Mouse (Mus musculus) MEL (cell line): ENCODE results near the gene Frmd5.

ENCODE experiments used
- CTCF ChIP-seq, 3 experiments: IDR thresholded peaks in 2 of 3; conservative IDR thresholded peaks in 1 of 3; 2 replicates each; pipeline ENCODE4 v1.5.1; 2011 to 2012; ENCODE audit warnings: low read length in 3 of 3, low read depth in 2 of 3, mild to moderate bottlenecking in 2 of 3, improper control_type of control experiment in 1 of 3, inconsistent platforms in 1 of 3, mixed read lengths in 1 of 3, moderate library complexity in 1 of 3; ENCODE audit not compliant: control insufficient read depth in 1 of 3, insufficient read depth in 1 of 3, poor library complexity in 1 of 3, severe bottlenecking in 1 of 3
- EP300 ChIP-seq, 2 experiments: IDR thresholded peaks; 2 replicates each; pipeline ENCODE4 v1.6.1; 2011; ENCODE audit warnings: improper control_type of control experiment in 2 of 2, low read length in 2 of 2, low read depth in 1 of 2, mild to moderate bottlenecking in 1 of 2
- MAFK ChIP-seq: IDR thresholded peaks from 2 replicates; pipeline ENCODE4 v1.6.1; 2011; ENCODE audit warnings: low read depth, mild to moderate bottlenecking, low read length, improper control_type of control experiment, borderline replicate concordance
- NRF1 ChIP-seq: IDR thresholded peaks from 2 replicates; pipeline ENCODE4 v1.6.1; 2014; ENCODE audit warnings: low read depth, mild to moderate bottlenecking, inconsistent platforms, low read length, improper control_type of control experiment, moderate library complexity; ENCODE audit not compliant: poor library complexity, insufficient read depth, severe bottlenecking
- POLR2A ChIP-seq, 2 experiments: IDR thresholded peaks; 2 replicates each; pipeline ENCODE4 v1.6.1; 2011 to 2012; ENCODE audit warnings: low read length in 2 of 2, mild to moderate bottlenecking in 2 of 2, control low read depth in 1 of 2, improper control_type of control experiment in 1 of 2, low read depth in 1 of 2, moderate library complexity in 1 of 2; ENCODE audit not compliant: control insufficient read depth in 1 of 2, insufficient read depth in 1 of 2, poor library complexity in 1 of 2

- TF ChIP-seq EP300 (IDR thresholded peaks at IDR 0.05; ENCODE audit: low read depth in 1 of 2, low read length in 2 of 2): no peak
- no peak for TF ChIP-seq NRF1
- no peak for TF ChIP-seq CTCF (IDR thresholded peaks at IDR 0.05 in 2 of 3, conservative IDR thresholded peaks at IDR 0.05 in 1 of 3; ENCODE audit: control insufficient read depth in 1 of 3, insufficient read depth in 1 of 3, low read depth in 2 of 3, low read length in 3 of 3, poor library complexity in 1 of 3, severe bottlenecking in 1 of 3)
- no peak for TF ChIP-seq POLR2A (IDR thresholded peaks at IDR 0.05; ENCODE audit: control insufficient read depth in 1 of 2, insufficient read depth in 1 of 2, low read depth in 1 of 2, low read length in 2 of 2, poor library complexity in 1 of 2)
- TF ChIP-seq MAFK: no peak
Observed at GRCm38 (mm10) chr2:121588309-121588694, 218.6 kb downstream of the Frmd5 start.
